Mouse (Mus musculus): ENCODE measurements around the gene Tyw1. TPM values are rescaled to one million over a fixed set of nuclear protein-coding genes. Genes with fewer than 3 reads are reported as not detected.

Gene Tyw1
- polyA plus RNA-seq, 1 experiment from 2014 or later, result 34.9 TPM

Other genes with a start within 250 kb of the Tyw1 start
- gene Asl, start 226.4 kb upstream of the Tyw1 start, polyA plus RNA-seq (2014; fragmentation: Nextera tagmentation; extraction: Ambion mirVana), result 30.8 and 32.2 TPM in 2 replicates
- 38.6 and 43.2 TPM in 2 replicates for gene Crcp, start 226.3 kb upstream of the Tyw1 start, polyA plus RNA-seq (2014; fragmentation: Nextera tagmentation; extraction: Ambion mirVana)
- 57.0 and 63.1 TPM in 2 replicates for gene Tpst1, start 182.3 kb upstream of the Tyw1 start, polyA plus RNA-seq (2014; fragmentation: Nextera tagmentation; extraction: Ambion mirVana)
- 7.2 and 8.3 TPM in 2 replicates for gene Kctd7, start 110.8 kb upstream of the Tyw1 start, polyA plus RNA-seq (2014; fragmentation: Nextera tagmentation; extraction: Ambion mirVana)
- gene Rabgef1, start 83.8 kb upstream of the Tyw1 start, polyA plus RNA-seq (2014; fragmentation: Nextera tagmentation; extraction: Ambion mirVana), result 25.4 and 27.8 TPM in 2 replicates
- gene Tmem248, start 38.5 kb upstream of the Tyw1 start, polyA plus RNA-seq (2014; fragmentation: Nextera tagmentation; extraction: Ambion mirVana), result 32.0 and 35.8 TPM in 2 replicates
- gene Sbds, start 89 bp upstream of the Tyw1 start, polyA plus RNA-seq (2014; fragmentation: Nextera tagmentation; extraction: Ambion mirVana), result 68.8 and 71.3 TPM in 2 replicates
- gene Caln1, start 113.8 kb downstream of the Tyw1 start, polyA plus RNA-seq (2014; fragmentation: Nextera tagmentation; extraction: Ambion mirVana), result 0.41 and 0.74 TPM in 2 replicates
- not detected in 2 replicates for gene A330070K13Rik, start 129.0 kb downstream of the Tyw1 start, polyA plus RNA-seq (2014; fragmentation: Nextera tagmentation; extraction: Ambion mirVana)